Mouse (Mus musculus) gastrocnemius, adult 2 months (tissue): Measurements from ENCODE around the gene Atxn7l2. TPM values are rescaled to one million over a fixed set of nuclear protein-coding genes. Genes with fewer than 3 reads are reported as not detected.
"Not testable (repeated sequence)": the region's sequence is repeated elsewhere in the genome, so short reads cannot be mapped to it uniquely, and the experiment has no call there.

Experiments used
- DNase-seq: peaks from one replicate; pipeline ENCODE4 v3.0.0; 2022
- H3K27ac ChIP-seq: fragments of 200-600 bp; 2 replicates; pipeline ENCODE4 v1.8.1; 2022; ENCODE audit warnings: mild to moderate bottlenecking
- H3K4me3 ChIP-seq: fragments of 200-600 bp; 2 replicates; pipeline ENCODE4 v1.8.1; 2022; ENCODE audit warnings: mild to moderate bottlenecking, moderate library complexity
- CTCF ChIP-seq: fragments of 200-600 bp; IDR thresholded peaks from 2 replicates; pipeline ENCODE4 v1.8.1; 2022; ENCODE audit warnings: antibody characterized with exemption, mild to moderate bottlenecking, moderate library complexity
- intact Hi-C: fragments of 180-260 bp; cut with DNase I; formaldehyde crosslinking; loops from one replicate; pipeline ENCODE4 v1.15.1; 2025
- long read RNA-seq, 2 experiments: library from polyadenylated mRNA; stranded (forward); transcript quantifications; one replicate each; pipeline ENCODE4 v2.0.0; 2021
- total RNA-seq, 2 experiments: library from RNA; stranded (reverse); gene quantifications; 2 replicates each; pipeline ENCODE4 v1.2.3; 2021

Atxn7l2 gene
- 1 to 10 TPM; 6.4 to 8.6 TPM for total RNA-seq
- long read RNA-seq, experiment 1, transcript Atxn7l2-203 (11 exons, 2,387 nt) = major isoform, 5 of 10 reads
- long read RNA-seq, experiment 1, partial matches to known transcripts = 1 of 10 reads
- long read RNA-seq, experiment 1, other reads (novel, unspliced or antisense) = 3 of 10 reads
- long read RNA-seq, experiment 2, transcript Atxn7l2-203 (11 exons, 2,387 nt) = major isoform, 7 of 16 reads
- long read RNA-seq, experiment 2, partial matches to known transcripts = 6 of 16 reads
- long read RNA-seq, experiment 2, other reads (novel, unspliced or antisense) = 1 of 16 reads

GRCm38 (mm10) chr3:108210771-108211139 lies at the start of gene Atxn7l2:
Gene Atxn7l2, minus strand, starts transcription at chr3:108210934.
- H3K27ac ChIP-seq = peak within 1 kb of the TSS; percentile 97
- DNase-seq = peak; percentile 85
- peak; percentile 23; the same call in 1 of the 2 replicates for TF ChIP-seq CTCF
- intact Hi-C loops = no loop called here
- H3K4me3 ChIP-seq = peak within 1 kb of the TSS; percentile 92

- no peak overlapping the region for H3K4me3 ChIP-seq
- no peak overlapping the region for H3K27ac ChIP-seq
- intact Hi-C loops = loop anchor here (10.0 kb wide), 1 partner anchor 95 kb away; no protein-coding TSS in a partner anchor
- no peak for TF ChIP-seq CTCF
- DNase-seq = no peak
These were observed 48.6 kb upstream of the Atxn7l2 start for GRCm38 (mm10) chr3:108259319-108259718.

- intact Hi-C loops = loop anchor here (10.0 kb wide), 1 partner anchor 93 kb away; no protein-coding TSS in a partner anchor
- peak overlapping the region; percentile 95 for H3K27ac ChIP-seq
- TF ChIP-seq CTCF = no peak
These were observed 47.2 kb upstream of the Atxn7l2 start for GRCm38 (mm10) chr3:108257831-108258500.

GRCm38 (mm10) chr3:108256719-108257637 lies 46.2 kb upstream of the Atxn7l2 start, which contains the start of gene Psma5:
Gene Psma5, plus strand, starts transcription at chr3:108256926.
- peak within 1 kb of the TSS; percentile 95 for H3K27ac ChIP-seq
- no peak for TF ChIP-seq CTCF
- intact Hi-C loops = loop anchor here (10.0 kb wide), 1 partner anchor 92 kb away; no protein-coding TSS in a partner anchor
- peak within 1 kb of the TSS; percentile 99 for H3K4me3 ChIP-seq
- DNase-seq = peak; percentile 95

More at GRCm38 (mm10) chr3:108257831-108258500, 47.2 kb upstream of the Atxn7l2 start:
- no peak for DNase-seq
- H3K4me3 ChIP-seq = peak overlapping the region; percentile 99

GRCm38 (mm10) chr3:108246857-108247256 lies 36.1 kb upstream of the Atxn7l2 start:
- intact Hi-C loops = no loop called here
- no peak for TF ChIP-seq CTCF
- H3K27ac ChIP-seq = no peak overlapping the region
- H3K4me3 ChIP-seq = no peak overlapping the region
- DNase-seq = no peak

GRCm38 (mm10) chr3:108241243-108241839 lies 30.6 kb upstream of the Atxn7l2 start:
- Histone ChIP-seq H3K27ac (no peak overlapping the region), H3K4me3 (no peak overlapping the region)
- no peak for DNase-seq
- intact Hi-C loops = no loop called here
- TF ChIP-seq CTCF = no peak

GRCm38 (mm10) chr3:108237474-108238102 lies 26.9 kb upstream of the Atxn7l2 start:
- H3K27ac ChIP-seq, intact Hi-C loops, DNase-seq, H3K4me3 ChIP-seq: not testable (repeated sequence)
- peak; percentile 19; the same call in 1 of the 2 replicates for TF ChIP-seq CTCF

- TF ChIP-seq CTCF = no peak
- Histone ChIP-seq H3K4me3 (peak overlapping the region; percentile 19; the same call in 1 of the 2 replicates), H3K27ac (peak overlapping the region; percentile 87)
- intact Hi-C loops = no loop called here
- no peak for DNase-seq
These were observed 20.9 kb upstream of the Atxn7l2 start for GRCm38 (mm10) chr3:108231646-108232045.

GRCm38 (mm10) chr3:108227521-108227920 lies 16.8 kb upstream of the Atxn7l2 start:
- Histone ChIP-seq H3K4me3 (peak overlapping the region; percentile 85), H3K27ac (peak overlapping the region; percentile 99)
- intact Hi-C loops = no loop called here
- no peak for DNase-seq
- TF ChIP-seq CTCF = no peak

- H3K27ac ChIP-seq = peak within 1 kb of the TSS; percentile 99
- peak; percentile 93 for DNase-seq
- H3K4me3 ChIP-seq = peak within 1 kb of the TSS; percentile 85
- intact Hi-C loops = no loop called here
- no peak for TF ChIP-seq CTCF
These were observed 16.0 kb upstream of the Atxn7l2 start, which contains the start of gene Sypl2 for GRCm38 (mm10) chr3:108226558-108227350. Gene Sypl2, minus strand, starts transcription at chr3:108226648.
